Comparison of ENCODE assay signal across 39 mouse cellular contexts in the genomic region with DNA sequence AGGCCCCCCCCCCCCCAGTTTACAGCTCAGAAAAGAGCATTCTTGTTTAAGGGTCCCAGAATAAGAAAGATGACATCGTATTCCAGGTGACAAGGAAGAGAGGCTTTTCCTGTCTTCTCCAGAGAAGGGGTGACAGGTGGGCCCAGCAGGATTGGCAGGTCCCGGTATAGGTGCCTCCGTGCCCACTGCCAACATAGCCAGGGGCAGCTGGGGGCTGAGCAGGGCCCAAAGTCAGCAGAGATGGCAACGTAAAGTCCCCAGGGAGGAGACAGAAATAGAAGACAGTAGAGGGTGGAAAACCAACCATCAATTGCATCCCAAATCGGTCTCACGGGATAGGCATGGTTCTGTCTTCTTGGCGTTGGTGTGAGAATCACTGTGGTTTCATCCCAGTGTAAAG. TPM values are rescaled to one million over a fixed set of nuclear protein-coding genes. Genes with fewer than 3 reads are reported as not detected.
"Had no signal": no experiment of that assay in that cellular context is flagged by ENCODE, and none has a peak within 500 bp of the region (broad histone marks: within the 10 kb centered on the region; RNA-seq: fewer than 3 reads in every experiment).

No protein-coding gene starts in this region.

- H3K27ac ChIP-seq: heart, embryonic 13.5 days; heart, embryonic 15.5 days; hindbrain, embryonic 10.5 days; hindbrain, embryonic 12.5 days; hindbrain, embryonic 13.5 days; hindbrain, embryonic 14.5 days; hindbrain, embryonic 15.5 days; hindbrain, postnatal 0 days; intestine, embryonic 15.5 days; kidney, embryonic 15.5 days; kidney, postnatal 0 days; layer of hippocampus, adult 2 months; left cerebral cortex, adult 2 months had no signal

- H3K27me3 ChIP-seq: hindbrain, embryonic 12.5 days; hindbrain, embryonic 15.5 days; intestine, embryonic 15.5 days; kidney, embryonic 15.5 days had no signal

- H3K9me3 ChIP-seq: heart, embryonic 12.5 days; heart, embryonic 13.5 days; heart, embryonic 15.5 days; hindbrain, embryonic 10.5 days; hindbrain, embryonic 12.5 days; hindbrain, embryonic 13.5 days; hindbrain, embryonic 15.5 days; intestine, embryonic 15.5 days; kidney, embryonic 15.5 days had no signal

- H3K4me3 ChIP-seq: heart, embryonic 12.5 days; heart, embryonic 13.5 days; heart, embryonic 15.5 days; hindbrain, embryonic 10.5 days; hindbrain, embryonic 12.5 days; hindbrain, embryonic 13.5 days; hindbrain, embryonic 15.5 days; intestine, embryonic 15.5 days; kidney, embryonic 15.5 days; layer of hippocampus, adult 2 months; left cerebral cortex, adult 2 months had no signal

- H3K4me1 ChIP-seq: hindbrain, embryonic 13.5 days; hindbrain, embryonic 15.5 days; kidney, embryonic 15.5 days had no signal

- H3K36me3 ChIP-seq: heart, embryonic 15.5 days had no signal

- DNase-seq: heart, postnatal 10 days; heart, postnatal 14 days; heart, postnatal 36 days; heart, postnatal 4 days; kidney, adult 11 months; kidney, adult 18-20 months; kidney, adult 2 months; kidney, adult 8-10 months; kidney, adult 9 months; kidney, postnatal 10 days; kidney, postnatal 14 days; kidney, postnatal 25 days; kidney, postnatal 36 days; kidney, postnatal 4 days; layer of hippocampus, adult 9-11 months; layer of hippocampus, postnatal 36 days had no signal

RNA-seq across cellular contexts. Expression of a gene that starts 16.3 kb away (rescaled TPM):
- polyA plus RNA-seq: heart, embryonic 12.5 days; heart, embryonic 13.5 days; heart, embryonic 14.5 days; heart, embryonic 15.5 days; heart, postnatal 0 days; inflammation-experienced regulatory T-cells, adult 6 months; intestine, embryonic 14.5 days; intestine, embryonic 15.5 days; intestine, embryonic 16.5 days; intestine, postnatal 0 days; kidney, adult 2 months; kidney, embryonic 14.5 days; kidney, embryonic 15.5 days; kidney, embryonic 16.5 days; kidney, postnatal 0 days; large intestine, adult 2 months had no signal
